Mouse (Mus musculus) urinary bladder, postnatal 0 days (tissue): Measurements from ENCODE around the gene Kcnk7. TPM values are rescaled to one million over a fixed set of nuclear protein-coding genes. Genes with fewer than 3 reads are reported as not detected.

Experiments
- microRNA-seq: library from miRNA; unstranded; fragments of <30 nt; microRNA quantifications from one replicate; pipeline ENCODE4, GENCODE M21; 2016
- polyA plus RNA-seq: library from polyadenylated mRNA; unstranded; fragments of >200 nt; fragmentation: Nextera tagmentation; extraction: Ambion mirVana; gene quantifications from 2 replicates; pipeline ENCODE4 v1.2.1, GENCODE M21; 2015

The Kcnk7 gene
- polyA plus RNA-seq: 0.33 and 0.46 TPM in 2 replicates

GRCm38 (mm10) chr19:5704163-5704800 is at the start of gene Kcnk7:
Gene Kcnk7, plus strand, starts transcription at chr19:5704367.

GRCm38 (mm10) chr19:5662981-5663913 is 40.9 kb upstream of the Kcnk7 start, which contains the start of gene Sipa1:
Gene Sipa1, minus strand, starts transcription at chr19:5663707.

DNA sequence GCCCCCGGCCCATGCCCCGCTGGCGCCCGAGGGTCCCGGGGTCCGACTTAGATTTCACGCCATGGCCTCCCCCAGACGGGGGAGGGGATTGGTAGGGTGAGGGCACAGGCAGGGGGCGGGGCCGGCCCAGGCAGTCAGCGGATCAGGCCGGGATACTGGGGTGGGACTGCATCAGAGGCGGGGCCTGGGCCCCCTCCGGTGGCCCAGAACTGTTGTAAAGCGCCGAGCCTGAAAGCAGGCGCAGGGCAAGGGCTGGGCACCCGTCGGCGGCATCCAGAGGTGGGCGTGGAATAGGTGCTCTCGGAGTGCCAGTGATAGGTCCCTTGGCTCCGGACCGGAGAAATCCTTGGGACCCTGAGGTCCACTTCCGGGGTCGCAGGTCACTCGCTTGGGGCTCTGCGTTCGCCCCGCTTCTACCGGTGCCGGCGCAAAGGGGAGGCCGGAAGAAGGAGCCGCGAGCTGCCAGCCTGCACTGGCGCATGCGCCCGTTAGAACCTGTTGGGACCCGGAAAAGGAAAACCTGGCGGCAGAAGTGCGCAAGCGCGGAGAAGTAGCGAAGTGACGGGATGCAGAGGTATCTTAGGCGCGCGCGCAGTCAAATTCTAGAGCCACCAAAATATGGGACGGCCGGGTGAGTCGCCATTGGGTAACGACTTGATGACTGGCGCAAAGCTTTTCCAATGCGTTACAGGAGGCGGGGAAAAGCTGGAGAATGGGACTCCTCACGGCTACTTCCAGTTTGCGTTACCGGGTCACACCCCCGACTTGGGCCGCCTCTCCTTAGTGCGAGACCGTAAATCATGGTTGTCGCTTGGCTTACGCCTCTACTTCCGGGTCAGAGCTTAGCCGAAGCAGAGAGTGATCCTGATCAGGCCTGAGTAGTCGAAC is 15.7 kb upstream of the Kcnk7 start, which contains the start of the genes Map3k11 and Pcnx3:
Map3k11 (plus strand) TSS at position 543 of the 888 bp plus-strand sequence.
Pcnx3 (minus strand) TSS at position 709 of the 888 bp plus-strand sequence.

GRCm38 (mm10) chr19:5725767-5726515 is 21.8 kb downstream of the Kcnk7 start, which contains the start of gene Ehbp1l1:
Gene Ehbp1l1, minus strand, starts transcription at chr19:5726317.

GRCm38 (mm10) chr19:5729444-5729815 is 25.3 kb downstream of the Kcnk7 start, which contains the start of gene Fam89b:
Gene Fam89b, minus strand, starts transcription at chr19:5729653.

GRCm38 (mm10) chr19:5740320-5741317 is 36.5 kb downstream of the Kcnk7 start, which contains the start of gene Ltbp3:
Gene Ltbp3, plus strand, starts transcription at chr19:5740904.

Small RNAs within 50 kb of the gene (microRNA-seq; reads per million reads assigned to microRNA genes)
- gene Mir6987: not detected

Other genes with a start within 250 kb of the Kcnk7 start
- gene Ccdc85b, start 246.5 kb upstream of the Kcnk7 start, polyA plus RNA-seq: 15.1 and 16.5 TPM in 2 replicates
- gene Fibp, start 243.8 kb upstream of the Kcnk7 start, polyA plus RNA-seq: 78.4 and 88.2 TPM in 2 replicates
- gene Ctsw, start 235.9 kb upstream of the Kcnk7 start, polyA plus RNA-seq: 0.16 and 0.62 TPM in 2 replicates
- 118 and 128 TPM in 2 replicates for gene Efemp2, start 230.4 kb upstream of the Kcnk7 start, polyA plus RNA-seq
- 23.1 and 28.7 TPM in 2 replicates for gene Mus81, start 216.0 kb upstream of the Kcnk7 start, polyA plus RNA-seq
- 1,724 and 1,857 TPM in 2 replicates for gene Cfl1, start 213.9 kb upstream of the Kcnk7 start, polyA plus RNA-seq
- gene 1700020D05Rik, start 200.6 kb upstream of the Kcnk7 start, polyA plus RNA-seq: 0.27 TPM in 1 of 2 replicates, not detected in the other
- 4.8 and 6.5 TPM in 2 replicates for gene Snx32, start 193.8 kb upstream of the Kcnk7 start, polyA plus RNA-seq
- gene Ovol1, start 143.7 kb upstream of the Kcnk7 start, polyA plus RNA-seq: 2.6 and 3.4 TPM in 2 replicates
- gene Ap5b1, start 136.3 kb upstream of the Kcnk7 start, polyA plus RNA-seq: 6.1 and 6.2 TPM in 2 replicates
- gene Rnaseh2c, start 102.5 kb upstream of the Kcnk7 start, polyA plus RNA-seq: 45.5 and 58.5 TPM in 2 replicates
- gene Kat5, start 94.1 kb upstream of the Kcnk7 start, polyA plus RNA-seq: 31.9 and 33.2 TPM in 2 replicates
- 38.5 and 43.5 TPM in 2 replicates for gene Rela, start 66.9 kb upstream of the Kcnk7 start, polyA plus RNA-seq
- gene Sipa1, start 40.7 kb upstream of the Kcnk7 start, polyA plus RNA-seq: 14.1 and 14.4 TPM in 2 replicates
- 11.8 and 12.4 TPM in 2 replicates for gene Map3k11, start 15.6 kb upstream of the Kcnk7 start, polyA plus RNA-seq
- gene Pcnx3, start 15.5 kb upstream of the Kcnk7 start, polyA plus RNA-seq: 8.9 and 9.8 TPM in 2 replicates
- gene Ehbp1l1, start 21.9 kb downstream of the Kcnk7 start, polyA plus RNA-seq: 120 and 126 TPM in 2 replicates
- gene Fam89b, start 25.3 kb downstream of the Kcnk7 start, polyA plus RNA-seq: 52.4 and 60.2 TPM in 2 replicates
- 27.7 and 29.5 TPM in 2 replicates for gene Ltbp3, start 36.5 kb downstream of the Kcnk7 start, polyA plus RNA-seq
- 62.1 and 63.5 TPM in 2 replicates for gene Scyl1, start 67.1 kb downstream of the Kcnk7 start, polyA plus RNA-seq
- 14.8 and 15.1 TPM in 2 replicates for gene Frmd8, start 170.9 kb downstream of the Kcnk7 start, polyA plus RNA-seq
- gene Slc25a45, start 173.4 kb downstream of the Kcnk7 start, polyA plus RNA-seq: 3.7 and 4.5 TPM in 2 replicates
- 0.47 and 0.54 TPM in 2 replicates for gene Tigd3, start 189.8 kb downstream of the Kcnk7 start, polyA plus RNA-seq
- 52.6 and 59.0 TPM in 2 replicates for gene Dpf2, start 208.6 kb downstream of the Kcnk7 start, polyA plus RNA-seq
- gene Cdc42ep2, start 220.4 kb downstream of the Kcnk7 start, polyA plus RNA-seq: 18.8 and 20.3 TPM in 2 replicates